ENCODE assay signal across 8 mouse cellular contexts in genomic region chr13:113693383-113693782, GRCm38 (mm10). TPM values are rescaled to one million over a fixed set of nuclear protein-coding genes. Genes with fewer than 3 reads are reported as not detected.
A peak's percentile ranks its signal among the peaks of the same experiment; 100 is the strongest.
DNase-seq lines count a peak whose midpoint lies in the region; ATAC-seq and TF ChIP-seq lines count a peak whose summit lies in the region.

No protein-coding gene starts in this region.

- no peak overlapping the region for H3K4me3 ChIP-seq in kidney, embryonic 16.5 days (ENCODE audit: low read length)
- H3K4me3 ChIP-seq in ES-Bruce4 (ENCODE audit: low read depth, low read length), result no peak overlapping the region

- H3K36me3 ChIP-seq in kidney, embryonic 16.5 days (ENCODE audit: insufficient read depth, low read length), result no peaks in the 10 kb centered on the region
- no peaks in the 10 kb centered on the region for H3K36me3 ChIP-seq in ES-Bruce4 (ENCODE audit: control insufficient read depth, insufficient read depth, low read length, poor library complexity, severe bottlenecking)

- no peak overlapping the region for H3K4me2 ChIP-seq in kidney, embryonic 16.5 days (replicated peaks; ENCODE audit: low read depth, low read length)

- no peaks in the 10 kb centered on the region for H3K4me1 ChIP-seq in kidney, embryonic 16.5 days (ENCODE audit: insufficient read depth, low read length)
- no peaks in the 10 kb centered on the region for H3K4me1 ChIP-seq in ES-Bruce4 (ENCODE audit: control insufficient read depth, insufficient read depth, low read length)

- H3K27ac ChIP-seq in kidney, embryonic 16.5 days (ENCODE audit: low read length), result no peak overlapping the region
- no peak overlapping the region for H3K27ac ChIP-seq in ES-Bruce4 (ENCODE audit: insufficient read depth, low read length)

- H3K27me3 ChIP-seq in kidney, embryonic 16.5 days (ENCODE audit: insufficient read depth, low read length), result no peaks in the 10 kb centered on the region
- H3K27me3 ChIP-seq in ES-Bruce4 (ENCODE audit: control insufficient read depth, insufficient read depth, low read length, poor library complexity, severe bottlenecking), result no peaks in the 10 kb centered on the region

- H3K9me3 ChIP-seq in kidney, embryonic 16.5 days (ENCODE audit: low read length), result peaks cover 6% of the 10 kb centered on the region
- peaks cover 22% of the 10 kb centered on the region for H3K9me3 ChIP-seq in ES-Bruce4 (replicated peaks; ENCODE audit: control insufficient read depth, insufficient read depth, low read length, poor library complexity, severe bottlenecking)

- TF ChIP-seq POLR2A in ES-Bruce4 (IDR thresholded peaks at IDR 0.05; ENCODE audit: insufficient read depth, low read length), result no peak

- TF ChIP-seq EP300 in ES-Bruce4 (IDR thresholded peaks at IDR 0.05; ENCODE audit: insufficient read depth, low read depth, low read length), result no peak

- no peak for ATAC-seq in kidney, embryonic 16.5 days (ENCODE audit: low FRiP score, low TSS enrichment)

- peak; percentile 46 for TF ChIP-seq CTCF in ES-Bruce4 (IDR thresholded peaks at IDR 0.05; ENCODE audit: low read depth, low read length)

- DNase-seq in kidney, adult 11 months, result peak; percentile 36
- DNase-seq in c-Kit-negative CD71-positive TER-119-positive erythroid progenitor cells, embryonic 14.5 days (ENCODE audit: low read depth, low spot score), result peak; percentile 17
- peak; percentile 63 for DNase-seq in forelimb bud, embryonic 11.5 days (ENCODE audit: low read depth, low spot score)
- peak; percentile 39 to 61 for DNase-seq in kidney, postnatal 4 days
- peak; percentile 63 for DNase-seq in mesoderm, embryonic 11.5 days (ENCODE audit: low read depth, low spot score)
- DNase-seq in urinary bladder, postnatal 4 days (ENCODE audit: low spot score in 2 of 2), result no peak

- 22% methylated on average over 6 of the region's 6 CpGs for WGBS in kidney, embryonic 16.5 days

- no peak overlapping the region for H3K9ac ChIP-seq in kidney, embryonic 16.5 days (replicated peaks; ENCODE audit: low read length)
- no peak overlapping the region for H3K9ac ChIP-seq in ES-Bruce4 (ENCODE audit: low read depth, poor library complexity, severe bottlenecking)

RNA-seq across cellular contexts. Expression of gene Hspb3, which starts 29.9 kb away (rescaled TPM):
- 0.27 and 0.71 TPM in 2 replicates for polyA plus RNA-seq in kidney, embryonic 16.5 days (2015; fragmentation: Nextera tagmentation; extraction: Ambion mirVana)
- polyA plus RNA-seq in ES-Bruce4 (2011; ENCODE audit: insufficient read depth, insufficient read length, low read depth, missing spikeins), result not detected in 2 replicates

Comparison
In these comparisons a context has a peak if more than half of its experiments do, and no peak if none do; other contexts are left out.
1. DNase-seq: peak in kidney, adult 11 months (single experiment), c-Kit-negative CD71-positive TER-119-positive erythroid progenitor cells, embryonic 14.5 days (single experiment), forelimb bud, embryonic 11.5 days (single experiment), kidney, postnatal 4 days (2 of 2) and mesoderm, embryonic 11.5 days (single experiment); none in urinary bladder, postnatal 4 days (0 of 2).